Mouse (Mus musculus): ENCODE measurements around the gene Crtc1.
A peak's percentile ranks its signal among the peaks of the same experiment; 100 is the strongest.

Crtc1 gene

GRCm38 (mm10) chr8:70351035-70351999, 88.1 kb downstream of the Crtc1 start:
- DNase-seq (ENCODE audit: low spot score): no peak

GRCm38 (mm10) chr8:70347860-70348420, 91.4 kb downstream of the Crtc1 start:
- no peak for DNase-seq (ENCODE audit: low spot score)

GRCm38 (mm10) chr8:70347443-70347842, 91.9 kb downstream of the Crtc1 start:
- DNase-seq (ENCODE audit: low spot score): no peak

GRCm38 (mm10) chr8:70344279-70344678, 95.1 kb downstream of the Crtc1 start:
- no peak for DNase-seq (ENCODE audit: low spot score)

- peak; percentile 69 for DNase-seq (ENCODE audit: low spot score)
Observed at GRCm38 (mm10) chr8:70343696-70344095, 95.7 kb downstream of the Crtc1 start.

- no peak for DNase-seq (ENCODE audit: low spot score)
Observed at GRCm38 (mm10) chr8:70343076-70343475, 96.3 kb downstream of the Crtc1 start.

GRCm38 (mm10) chr8:70342007-70342406, 97.4 kb downstream of the Crtc1 start:
- DNase-seq (ENCODE audit: low spot score): no peak

- DNase-seq (ENCODE audit: low spot score): no peak
Observed at GRCm38 (mm10) chr8:70340659-70341058, 98.7 kb downstream of the Crtc1 start.

GRCm38 (mm10) chr8:70338931-70339330, 100.4 kb downstream of the Crtc1 start:
- DNase-seq (ENCODE audit: low spot score): no peak

- DNase-seq (ENCODE audit: low spot score): no peak
Observed at GRCm38 (mm10) chr8:70332878-70333202, 106.5 kb downstream of the Crtc1 start.

All from MN1 (cell line).